ENCODE assay signal across 29 mouse cellular contexts in genomic region chr4:93488570-93488969, GRCm38 (mm10).
"Had no signal": no experiment of that assay in that cellular context is flagged by ENCODE, and none has a peak within 500 bp of the region (broad histone marks: within the 10 kb centered on the region; RNA-seq: fewer than 3 reads in every experiment).

No protein-coding gene starts in this region.

- H3K27me3 ChIP-seq: limb, embryonic 12.5 days; limb, embryonic 13.5 days; limb, embryonic 15.5 days; liver, embryonic 12.5 days; liver, embryonic 13.5 days; liver, embryonic 15.5 days; lung, embryonic 15.5 days; megakaryocyte, embryonic 14.5 days; midbrain, embryonic 12.5 days; midbrain, embryonic 13.5 days; midbrain, embryonic 15.5 days had no signal

- H3K4me1 ChIP-seq: limb, embryonic 10.5 days; limb, embryonic 12.5 days; limb, embryonic 13.5 days; limb, embryonic 15.5 days; liver, embryonic 15.5 days; lung, embryonic 15.5 days; midbrain, embryonic 10.5 days; midbrain, embryonic 12.5 days; midbrain, embryonic 13.5 days; midbrain, embryonic 15.5 days had no signal

- H3K36me3 ChIP-seq: limb, embryonic 10.5 days; limb, embryonic 12.5 days; limb, embryonic 13.5 days; limb, embryonic 15.5 days; liver, embryonic 12.5 days; liver, embryonic 13.5 days; liver, embryonic 15.5 days; lung, embryonic 15.5 days; midbrain, embryonic 10.5 days; midbrain, embryonic 12.5 days; midbrain, embryonic 13.5 days; midbrain, embryonic 15.5 days had no signal

- DNase-seq: left cerebral cortex, postnatal 4 days; liver; liver, embryonic 13.5 days; liver, postnatal 0 days; lung, adult 18-20 months; lung, adult 2 months; lung, embryonic 14.5 days; lung, postnatal 10 days; lung, postnatal 14 days; lung, postnatal 36 days; lung, postnatal 4 days; midbrain, embryonic 14.5 days had no signal

- H3K27ac ChIP-seq: limb, embryonic 10.5 days; limb, embryonic 12.5 days; limb, embryonic 13.5 days; limb, embryonic 15.5 days; liver, embryonic 12.5 days; liver, embryonic 13.5 days; liver, embryonic 14.5 days; liver, embryonic 15.5 days; lung, embryonic 15.5 days; macrophage; midbrain, embryonic 10.5 days; midbrain, embryonic 12.5 days; midbrain, embryonic 13.5 days; midbrain, embryonic 15.5 days had no signal

- H3K4me3 ChIP-seq: limb, embryonic 10.5 days; limb, embryonic 12.5 days; limb, embryonic 13.5 days; limb, embryonic 15.5 days; liver, embryonic 12.5 days; liver, embryonic 13.5 days; liver, embryonic 15.5 days; lung, embryonic 15.5 days; megakaryocyte, embryonic 14.5 days; midbrain, embryonic 10.5 days; midbrain, embryonic 12.5 days; midbrain, embryonic 13.5 days; midbrain, embryonic 15.5 days; myocyte had no signal

- H3K9ac ChIP-seq: limb, embryonic 12.5 days; limb, embryonic 13.5 days; limb, embryonic 15.5 days; liver, embryonic 12.5 days; liver, embryonic 13.5 days; liver, embryonic 14.5 days; liver, embryonic 15.5 days; liver, postnatal 0 days; lung, embryonic 14.5 days; lung, embryonic 15.5 days; midbrain, embryonic 12.5 days; midbrain, embryonic 13.5 days; midbrain, embryonic 15.5 days had no signal

- H3K9me3 ChIP-seq: limb, embryonic 10.5 days; limb, embryonic 12.5 days; limb, embryonic 13.5 days; limb, embryonic 15.5 days; liver, embryonic 12.5 days; liver, embryonic 13.5 days; liver, embryonic 15.5 days; lung, embryonic 15.5 days; megakaryocyte, embryonic 14.5 days; midbrain, embryonic 10.5 days; midbrain, embryonic 12.5 days; midbrain, embryonic 13.5 days; midbrain, embryonic 15.5 days had no signal

- ATAC-seq: liver, embryonic 12.5 days; liver, postnatal 0 days; lung, postnatal 0 days; midbrain, embryonic 13.5 days; midbrain, embryonic 15.5 days; midbrain, embryonic 16.5 days had no signal
